Mouse (Mus musculus) hindbrain, embryonic 14.5 days (tissue): Measurements from ENCODE around the gene Nomo1. TPM values are rescaled to one million over a fixed set of nuclear protein-coding genes. Genes with fewer than 3 reads are reported as not detected.

Experiments used
- ATAC-seq: fragments of 200-750 bp; cut with Nextera tagmentation; 2 replicates; pipeline ENCODE4 v1.8.0; 2017; ENCODE audit warnings: moderate number of reproducible peaks, mild to moderate bottlenecking, moderate TSS enrichment, moderate library complexity; ENCODE audit not compliant: low FRiP score
- DNase-seq: peaks from one replicate; pipeline ENCODE4 v3.0.0-alpha.2; 2015; ENCODE audit warnings: low spot score
- H3K27ac ChIP-seq: fragments of 300-500 bp; sonication (generic); 2 replicates; pipeline ENCODE4 v1.5.1; 2014; ENCODE audit warnings: mild to moderate bottlenecking, moderate library complexity
- H3K27me3 ChIP-seq: fragments of 300-500 bp; sonication (generic); 2 replicates; pipeline ENCODE4 v1.6.1; 2014; ENCODE audit warnings: mild to moderate bottlenecking, low read length, mixed read lengths; ENCODE audit not compliant: control insufficient read depth, insufficient read depth
- H3K36me3 ChIP-seq: fragments of 300-500 bp; sonication (generic); replicated peaks from 2 replicates; pipeline ENCODE4 v1.6.1; 2014; ENCODE audit not compliant: control insufficient read depth, insufficient read depth
- H3K4me1 ChIP-seq: fragments of 300-500 bp; sonication (generic); replicated peaks from 2 replicates; pipeline ENCODE4 v1.6.1; 2014; ENCODE audit warnings: antibody characterized with exemption, low read length, mixed read lengths; ENCODE audit not compliant: control insufficient read depth, insufficient read depth
- H3K4me2 ChIP-seq: fragments of 300-500 bp; sonication (generic); replicated peaks from 2 replicates; pipeline ENCODE4 v1.6.1; 2014; ENCODE audit warnings: mild to moderate bottlenecking, moderate library complexity
- H3K4me3 ChIP-seq: fragments of 300-500 bp; sonication (generic); replicated peaks from 2 replicates; pipeline ENCODE4 v1.5.1; 2014; ENCODE audit warnings: mild to moderate bottlenecking, low read length
- H3K9ac ChIP-seq: fragments of 300-500 bp; sonication (generic); 2 replicates; pipeline ENCODE4 v1.6.1; 2014
- H3K9me3 ChIP-seq: fragments of 300-500 bp; sonication (generic); 2 replicates; pipeline ENCODE4 v1.6.1; 2016; ENCODE audit warnings: low read length; ENCODE audit not compliant: control insufficient read depth
- WGBS: fragments of 180-500 bp; shearing (Covaris S2); extraction: QIAGEN DNeasy Blood & Tissue Kit; methylation state at CpG from one replicate; pipeline ENCODE4 v1.1.7; 2014; 5-methylcytosine and 5-hydroxymethylcytosine counted together
- polyA plus RNA-seq: library from polyadenylated mRNA; unstranded; fragments of >200 nt; fragmentation: Nextera tagmentation; extraction: Ambion mirVana; gene quantifications from 2 replicates; pipeline ENCODE4 v1.2.1, GENCODE M21; 2014

The Nomo1 gene
- polyA plus RNA-seq, 1 experiment from 2014 or later = 29.3 TPM

DNA sequence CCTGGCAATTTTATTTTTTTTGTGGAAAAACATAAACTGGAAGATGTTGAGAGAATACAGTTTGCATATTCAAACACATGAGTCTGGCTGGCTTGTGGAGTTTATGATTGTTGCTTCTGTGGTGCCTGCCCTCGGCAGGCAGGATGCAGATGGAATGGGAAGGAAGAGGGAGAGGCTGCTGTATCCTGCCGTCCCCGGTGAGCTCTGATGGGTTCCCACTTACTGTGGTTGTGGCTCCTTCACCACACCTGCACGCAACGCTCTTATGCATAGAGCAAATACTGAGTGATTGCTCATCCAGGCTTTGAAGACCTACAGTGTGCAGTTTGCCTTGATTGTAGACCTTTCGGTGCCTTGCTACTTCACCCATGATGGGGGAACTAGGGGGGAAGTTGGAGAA is 54.7 kb downstream of the Nomo1 start:
- ATAC-seq = no peak
- DNase-seq = no peak
- WGBS = 90% methylated on average over 6 of the region's 6 CpGs

GRCm38 (mm10) chr7:46092803-46093202 is 59.3 kb downstream of the Nomo1 start:
- ATAC-seq = 0 out of 2 replicates have a peak, but pooled peaks have one; percentile 34
- WGBS = 17% methylated on average over 8 of the region's 8 CpGs
- Histone ChIP-seq H3K4me3 (no peak overlapping the region), H3K27me3 (no peaks in the 10 kb centered on the region), H3K4me1 (peaks cover 3% of the 10 kb centered on the region; the same call in 1 of the 2 replicates), H3K9ac (no peak overlapping the region), H3K27ac (no peak overlapping the region), H3K4me2 (no peak overlapping the region), H3K9me3 (no peaks in the 10 kb centered on the region), H3K36me3 (no peaks in the 10 kb centered on the region)
- DNase-seq = no peak

More for the DNA sequence above, 54.7 kb downstream of the Nomo1 start:
- no peaks in the 10 kb centered on the region for H3K27me3 ChIP-seq
- H3K9ac ChIP-seq = no peak overlapping the region
- no peaks in the 10 kb centered on the region for H3K9me3 ChIP-seq
- H3K36me3 ChIP-seq = peaks cover 19% of the 10 kb centered on the region
- peaks cover 3% of the 10 kb centered on the region; the same call in 1 of the 2 replicates for H3K4me1 ChIP-seq
- H3K4me2 ChIP-seq = no peak overlapping the region
- no peak overlapping the region for H3K4me3 ChIP-seq
- no peak overlapping the region for H3K27ac ChIP-seq

DNA sequence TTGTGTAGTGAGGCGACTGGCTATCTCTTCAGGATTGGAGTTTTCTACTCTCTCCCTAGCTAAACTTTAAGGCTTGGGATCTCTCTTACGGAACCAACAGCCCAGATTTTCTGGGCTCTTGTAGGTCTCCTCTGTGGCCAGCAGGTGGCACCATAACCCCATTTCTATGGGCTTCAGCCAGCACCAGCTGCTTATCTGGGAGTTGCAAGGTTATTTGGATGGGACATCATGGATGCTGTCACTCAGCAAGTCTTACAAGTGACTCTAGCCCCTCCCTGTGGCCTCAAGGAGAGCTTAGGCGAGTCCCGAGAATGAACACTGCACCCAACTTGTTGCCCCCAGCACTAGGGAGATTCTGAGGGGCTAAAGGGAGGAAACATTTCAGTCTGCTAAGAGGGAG is 62.6 kb downstream of the Nomo1 start:
- H3K36me3 ChIP-seq = no peaks in the 10 kb centered on the region
- no peak overlapping the region for H3K4me2 ChIP-seq
- no peak overlapping the region for H3K9ac ChIP-seq
- H3K27me3 ChIP-seq = no peaks in the 10 kb centered on the region
- H3K9me3 ChIP-seq = no peaks in the 10 kb centered on the region
- H3K4me1 ChIP-seq = peaks cover 3% of the 10 kb centered on the region; the same call in 1 of the 2 replicates
- peak; percentile 32; the same call in 1 of the 2 replicates for ATAC-seq
- WGBS = 8% methylated on average over 4 of the region's 4 CpGs
- peak; percentile 86 for DNase-seq
- H3K27ac ChIP-seq = no peak overlapping the region
- H3K4me3 ChIP-seq = no peak overlapping the region

DNA sequence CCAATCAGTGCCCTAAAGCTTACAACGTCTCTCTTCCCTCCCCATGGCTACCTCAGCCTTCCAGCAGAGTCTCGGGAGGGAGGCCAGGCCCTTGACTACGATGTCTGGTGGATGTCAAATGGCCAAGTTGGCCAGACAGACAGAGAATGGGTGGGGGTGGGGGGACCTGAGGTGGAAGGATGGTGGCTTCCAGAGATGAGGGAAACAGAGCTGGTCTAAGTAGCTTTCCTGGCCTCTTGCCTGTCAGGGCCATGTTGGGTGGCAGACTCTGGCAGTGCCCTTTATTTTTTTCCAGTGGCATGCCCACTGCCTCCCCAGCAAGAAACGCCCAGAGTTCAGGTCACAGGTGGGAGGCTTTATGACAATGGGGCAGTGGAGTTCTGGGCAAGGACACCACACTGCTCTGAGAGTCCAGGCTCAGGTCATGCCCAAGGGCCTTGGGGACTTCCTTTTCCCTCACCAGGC is 63.9 kb downstream of the Nomo1 start:
- H3K4me2 ChIP-seq = peak overlapping the region; percentile 12; the same call in 1 of the 2 replicates

GRCm38 (mm10) chr7:46098221-46098918 is 64.9 kb downstream of the Nomo1 start:
- Histone ChIP-seq H3K4me3 (no peak overlapping the region), H3K9me3 (no peaks in the 10 kb centered on the region)
- WGBS = 87% methylated on average over 19 of the region's 19 CpGs

More for the DNA sequence above, 63.9 kb downstream of the Nomo1 start:
- H3K27ac ChIP-seq = no peak overlapping the region
- no peak overlapping the region for H3K4me3 ChIP-seq
- ATAC-seq (no peak), DNase-seq (no peak)
- 57% methylated on average over 4 of the region's 4 CpGs for WGBS
- H3K9ac ChIP-seq = no peak overlapping the region
- no peaks in the 10 kb centered on the region for H3K27me3 ChIP-seq
- peaks cover 3% of the 10 kb centered on the region; the same call in 1 of the 2 replicates for H3K4me1 ChIP-seq
- H3K36me3 ChIP-seq = no peaks in the 10 kb centered on the region
- H3K9me3 ChIP-seq = no peaks in the 10 kb centered on the region

GRCm38 (mm10) chr7:46098919-46099286 is 65.4 kb downstream of the Nomo1 start:
- DNase-seq = no peak
- Histone ChIP-seq H3K4me1 (peaks cover 3% of the 10 kb centered on the region; the same call in 1 of the 2 replicates), H3K36me3 (no peaks in the 10 kb centered on the region), H3K27ac (no peak overlapping the region), H3K4me3 (no peak overlapping the region), H3K9me3 (no peaks in the 10 kb centered on the region), H3K27me3 (no peaks in the 10 kb centered on the region), H3K9ac (no peak overlapping the region), H3K4me2 (no peak overlapping the region)
- ATAC-seq = no peak
- 94% methylated on average over 19 of the region's 19 CpGs for WGBS

More at GRCm38 (mm10) chr7:46098221-46098918, 64.9 kb downstream of the Nomo1 start:
- Histone ChIP-seq H3K27me3 (no peaks in the 10 kb centered on the region), H3K4me2 (peak overlapping the region; percentile 12; the same call in 1 of the 2 replicates), H3K27ac (no peak overlapping the region), H3K36me3 (no peaks in the 10 kb centered on the region), H3K9ac (0 out of 2 replicates have a peak overlapping the region, but pooled peaks have one; percentile 28), H3K4me1 (no peaks in the 10 kb centered on the region; the same call in 1 of the 2 replicates)
- ATAC-seq (no peak), DNase-seq (no peak)

- no peak for DNase-seq
Observed at GRCm38 (mm10) chr7:46099682-46100081, 66.2 kb downstream of the Nomo1 start.

DNA sequence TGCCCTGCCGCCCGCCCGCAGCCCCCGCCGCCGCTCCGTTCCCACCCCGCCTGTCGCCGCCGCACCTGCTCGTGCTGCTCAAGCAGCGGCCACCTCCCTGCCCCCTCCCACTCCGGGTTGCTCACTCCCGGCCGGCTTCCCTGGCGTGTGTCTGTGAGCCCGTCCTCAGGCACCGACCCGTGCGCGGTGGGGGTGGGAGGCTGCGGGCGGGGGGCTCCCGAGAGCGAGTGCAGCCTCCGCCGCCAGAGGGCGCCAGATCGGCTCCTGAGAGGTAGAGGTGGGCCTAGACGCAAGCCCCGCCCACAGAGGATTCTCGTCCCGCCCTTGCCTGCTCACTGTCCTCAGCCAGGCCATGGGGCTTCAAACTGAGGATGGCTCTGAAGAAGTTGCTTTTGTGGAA is 67.1 kb downstream of the Nomo1 start, which contains the start of gene Kcnj11:
TSS of gene Kcnj11 (minus strand) at position 202 of the 400 bp plus-strand sequence.
- H3K4me2 ChIP-seq = peak within 1 kb of the TSS; percentile 77
- H3K9me3 ChIP-seq = no peaks in the 10 kb centered on the region
- 0 out of 2 replicates have a peak within 1 kb of the TSS, but pooled peaks have one; percentile 29 for H3K27ac ChIP-seq
- 1% methylated on average over 31 of the region's 34 CpGs for WGBS
- H3K36me3 ChIP-seq = no peaks in the 10 kb centered on the region
- H3K27me3 ChIP-seq = no peaks in the 10 kb centered on the region
- H3K4me1 ChIP-seq = peaks cover 8% of the 10 kb centered on the region
- peak; percentile 81 for ATAC-seq
- DNase-seq = peak; percentile 94
- H3K4me3 ChIP-seq = peak within 1 kb of the TSS; percentile 66
- H3K9ac ChIP-seq = peak within 1 kb of the TSS; percentile 85

More at GRCm38 (mm10) chr7:46099682-46100081, 66.2 kb downstream of the Nomo1 start:
- Histone ChIP-seq H3K27me3 (no peaks in the 10 kb centered on the region), H3K4me3 (peak overlapping the region; percentile 66), H3K4me1 (peaks cover 8% of the 10 kb centered on the region; the same call in 1 of the 2 replicates), H3K9ac (peak overlapping the region; percentile 85; the same call in 1 of the 2 replicates), H3K4me2 (peak overlapping the region; percentile 77), H3K36me3 (no peaks in the 10 kb centered on the region), H3K27ac (no peak overlapping the region), H3K9me3 (no peaks in the 10 kb centered on the region)
- WGBS = 84% methylated on average over 13 of the region's 13 CpGs
- no peak for ATAC-seq

GRCm38 (mm10) chr7:46103075-46103591 is 69.6 kb downstream of the Nomo1 start:
- DNase-seq (peak; percentile 70), ATAC-seq (peak; percentile 23; the same call in 1 of the 2 replicates)
- Histone ChIP-seq H3K36me3 (no peaks in the 10 kb centered on the region), H3K9ac (no peak overlapping the region), H3K9me3 (no peaks in the 10 kb centered on the region), H3K4me1 (peaks cover 8% of the 10 kb centered on the region), H3K27ac (peak overlapping the region; percentile 69), H3K4me3 (no peak overlapping the region), H3K4me2 (no peak overlapping the region), H3K27me3 (no peaks in the 10 kb centered on the region)
- WGBS = 63% methylated on average over 8 of the region's 8 CpGs
